Mouse (Mus musculus): ENCODE results near the gene Arl3. TPM values are rescaled to one million over a fixed set of nuclear protein-coding genes. Genes with fewer than 3 reads are reported as not detected.

The Arl3 gene
- polyA plus RNA-seq, 1 experiment = 227 TPM

- Histone ChIP-seq H3K4me3 (replicated peaks; ENCODE audit: insufficient read depth, low read depth, low read length) (no peak overlapping the region), H3K27me3 (ENCODE audit: control insufficient read depth, insufficient read depth, low read length) (no peaks in the 10 kb centered on the region), H3K27ac (ENCODE audit: insufficient read depth, low read length) (no peak overlapping the region), H3K4me1 (ENCODE audit: control insufficient read depth, insufficient read depth, low read length) (peaks cover 30% of the 10 kb centered on the region)
- no peak for DNase-seq
- WGBS = 64% methylated on average over 3 of the region's 3 CpGs
- TF ChIP-seq POLR2A (IDR thresholded peaks at IDR 0.05; ENCODE audit: borderline replicate concordance, insufficient read depth, low read length) = no peak
- peak; percentile 40; the same call in 1 of the 2 replicates for TF ChIP-seq CTCF (IDR thresholded peaks at IDR 0.05; ENCODE audit: borderline replicate concordance, insufficient read depth, low read depth, low read length)
These were observed 62.2 kb downstream of the Arl3 start for GRCm38 (mm10) chr19:46510824-46511223.

GRCm38 (mm10) chr19:46510401-46510800 is 62.6 kb downstream of the Arl3 start:
- Histone ChIP-seq H3K4me3 (replicated peaks; ENCODE audit: insufficient read depth, low read depth, low read length) (no peak overlapping the region), H3K27me3 (ENCODE audit: control insufficient read depth, insufficient read depth, low read length) (no peaks in the 10 kb centered on the region), H3K27ac (ENCODE audit: insufficient read depth, low read length) (no peak overlapping the region; the same call in 1 of the 2 replicates), H3K4me1 (ENCODE audit: control insufficient read depth, insufficient read depth, low read length) (peaks cover 34% of the 10 kb centered on the region)
- TF ChIP-seq POLR2A (IDR thresholded peaks at IDR 0.05; ENCODE audit: borderline replicate concordance, insufficient read depth, low read length) = no peak
- TF ChIP-seq CTCF (IDR thresholded peaks at IDR 0.05; ENCODE audit: borderline replicate concordance, insufficient read depth, low read depth, low read length) = no peak
- 46% methylated on average over 5 of the region's 5 CpGs for WGBS
- DNase-seq = no peak

- WGBS = 41% methylated on average over 4 of the region's 4 CpGs
- peak overlapping the region; percentile 29 for H3K27ac ChIP-seq (ENCODE audit: insufficient read depth, low read length)
These were observed 63.3 kb downstream of the Arl3 start for GRCm38 (mm10) chr19:46509736-46510135.

GRCm38 (mm10) chr19:46509202-46509601 is 63.8 kb downstream of the Arl3 start:
- peak overlapping the region; percentile 29 for H3K27ac ChIP-seq (ENCODE audit: insufficient read depth, low read length)
- H3K4me3 ChIP-seq (replicated peaks; ENCODE audit: insufficient read depth, low read depth, low read length) = no peak overlapping the region
- no peaks in the 10 kb centered on the region for H3K27me3 ChIP-seq (ENCODE audit: control insufficient read depth, insufficient read depth, low read length)
- H3K4me1 ChIP-seq (ENCODE audit: control insufficient read depth, insufficient read depth, low read length) = peaks cover 36% of the 10 kb centered on the region
- WGBS = 10% methylated on average over 3 of the region's 3 CpGs
- no peak for TF ChIP-seq CTCF (IDR thresholded peaks at IDR 0.05; ENCODE audit: borderline replicate concordance, insufficient read depth, low read depth, low read length)
- no peak for TF ChIP-seq POLR2A (IDR thresholded peaks at IDR 0.05; ENCODE audit: borderline replicate concordance, insufficient read depth, low read length)
- DNase-seq = no peak

More at GRCm38 (mm10) chr19:46509736-46510135, 63.3 kb downstream of the Arl3 start:
- TF ChIP-seq POLR2A (IDR thresholded peaks at IDR 0.05; ENCODE audit: borderline replicate concordance, insufficient read depth, low read length) (no peak), CTCF (IDR thresholded peaks at IDR 0.05; ENCODE audit: borderline replicate concordance, insufficient read depth, low read depth, low read length) (no peak)
- Histone ChIP-seq H3K4me3 (replicated peaks; ENCODE audit: insufficient read depth, low read depth, low read length) (no peak overlapping the region), H3K4me1 (ENCODE audit: control insufficient read depth, insufficient read depth, low read length) (peaks cover 36% of the 10 kb centered on the region), H3K27me3 (ENCODE audit: control insufficient read depth, insufficient read depth, low read length) (no peaks in the 10 kb centered on the region)
- peak; percentile 64 to 70 for DNase-seq

GRCm38 (mm10) chr19:46508738-46509137 is 64.3 kb downstream of the Arl3 start:
- Histone ChIP-seq H3K4me1 (ENCODE audit: control insufficient read depth, insufficient read depth, low read length) (peaks cover 36% of the 10 kb centered on the region), H3K27me3 (ENCODE audit: control insufficient read depth, insufficient read depth, low read length) (no peaks in the 10 kb centered on the region), H3K4me3 (replicated peaks; ENCODE audit: insufficient read depth, low read depth, low read length) (no peak overlapping the region), H3K27ac (ENCODE audit: insufficient read depth, low read length) (peak overlapping the region; percentile 29)
- WGBS = 44% methylated on average over 3 of the region's 3 CpGs
- TF ChIP-seq POLR2A (IDR thresholded peaks at IDR 0.05; ENCODE audit: borderline replicate concordance, insufficient read depth, low read length) (no peak), CTCF (IDR thresholded peaks at IDR 0.05; ENCODE audit: borderline replicate concordance, insufficient read depth, low read depth, low read length) (no peak)
- no peak for DNase-seq

- no peak overlapping the region for H3K4me3 ChIP-seq (replicated peaks; ENCODE audit: insufficient read depth, low read depth, low read length)
- DNase-seq = no peak
- TF ChIP-seq POLR2A (IDR thresholded peaks at IDR 0.05; ENCODE audit: borderline replicate concordance, insufficient read depth, low read length) (no peak), CTCF (IDR thresholded peaks at IDR 0.05; ENCODE audit: borderline replicate concordance, insufficient read depth, low read depth, low read length) (no peak)
- peak overlapping the region; percentile 38 for H3K27ac ChIP-seq (ENCODE audit: insufficient read depth, low read length)
- H3K27me3 ChIP-seq (ENCODE audit: control insufficient read depth, insufficient read depth, low read length) = no peaks in the 10 kb centered on the region
- peaks cover 36% of the 10 kb centered on the region for H3K4me1 ChIP-seq (ENCODE audit: control insufficient read depth, insufficient read depth, low read length)
- 8% methylated on average over 1 of the region's 1 CpGs for WGBS
These were observed 65.2 kb downstream of the Arl3 start for GRCm38 (mm10) chr19:46507806-46508205.

GRCm38 (mm10) chr19:46507181-46507581 is 65.8 kb downstream of the Arl3 start:
- Histone ChIP-seq H3K27ac (ENCODE audit: insufficient read depth, low read length) (peak overlapping the region; percentile 8; the same call in 1 of the 2 replicates), H3K4me1 (ENCODE audit: control insufficient read depth, insufficient read depth, low read length) (peaks cover 36% of the 10 kb centered on the region), H3K27me3 (ENCODE audit: control insufficient read depth, insufficient read depth, low read length) (no peaks in the 10 kb centered on the region), H3K4me3 (replicated peaks; ENCODE audit: insufficient read depth, low read depth, low read length) (no peak overlapping the region)
- DNase-seq = peak in 1 of 2 experiments; percentile 36
- TF ChIP-seq CTCF (IDR thresholded peaks at IDR 0.05; ENCODE audit: borderline replicate concordance, insufficient read depth, low read depth, low read length) (no peak), POLR2A (IDR thresholded peaks at IDR 0.05; ENCODE audit: borderline replicate concordance, insufficient read depth, low read length) (no peak)
- WGBS = 23% methylated on average over 8 of the region's 8 CpGs

- DNase-seq = no peak
- 10% methylated on average over 3 of the region's 3 CpGs for WGBS
- Histone ChIP-seq H3K27ac (ENCODE audit: insufficient read depth, low read length) (no peak overlapping the region), H3K4me3 (replicated peaks; ENCODE audit: insufficient read depth, low read depth, low read length) (no peak overlapping the region), H3K27me3 (ENCODE audit: control insufficient read depth, insufficient read depth, low read length) (no peaks in the 10 kb centered on the region), H3K4me1 (ENCODE audit: control insufficient read depth, insufficient read depth, low read length) (peaks cover 36% of the 10 kb centered on the region)
- TF ChIP-seq POLR2A (IDR thresholded peaks at IDR 0.05; ENCODE audit: borderline replicate concordance, insufficient read depth, low read length) (no peak), CTCF (IDR thresholded peaks at IDR 0.05; ENCODE audit: borderline replicate concordance, insufficient read depth, low read depth, low read length) (no peak)
These were observed 66.7 kb downstream of the Arl3 start for GRCm38 (mm10) chr19:46506372-46506717.

Measured in cerebellum, adult 2 months (tissue).